ENCODE assay signal across 24 mouse cellular contexts in the genomic region with DNA sequence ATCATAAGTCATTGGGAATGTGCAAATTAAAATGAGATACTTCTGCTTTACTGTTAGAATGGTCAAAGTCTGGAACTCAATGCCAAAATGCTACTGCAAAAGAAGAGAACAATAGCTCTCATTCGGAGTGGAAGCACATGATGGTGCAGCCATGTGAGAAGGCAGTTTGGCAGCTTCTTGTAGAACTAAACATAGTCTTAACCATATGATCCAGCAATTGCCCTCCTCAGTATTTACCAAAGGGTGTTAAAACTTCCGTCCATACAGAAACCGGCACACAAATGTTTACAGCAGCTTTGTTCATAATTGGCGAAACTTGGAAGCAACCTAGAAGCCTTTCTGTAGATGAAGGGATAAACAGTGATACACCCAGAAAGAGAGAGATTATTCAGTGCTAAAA.
DNase-seq lines count a peak whose midpoint lies in the region; ATAC-seq and TF ChIP-seq lines count a peak whose summit lies in the region.
"Had no signal": no experiment of that assay in that cellular context is flagged by ENCODE, and none has a peak within 500 bp of the region (broad histone marks: within the 10 kb centered on the region; RNA-seq: fewer than 3 reads in every experiment).

No protein-coding gene starts in this region.

- no peaks in the 10 kb centered on the region for H3K9me3 ChIP-seq in forebrain, embryonic 16.5 days (ENCODE audit: control insufficient read depth, low read length)
- H3K9me3 ChIP-seq in forebrain, embryonic 10.5 days: no peaks in the 10 kb centered on the region
- no peaks in the 10 kb centered on the region for H3K9me3 ChIP-seq in lung, embryonic 14.5 days (ENCODE audit: low read depth, low read length)
- H3K9me3 ChIP-seq: embryonic facial prominence, embryonic 10.5 days; embryonic facial prominence, embryonic 13.5 days; G1E; hindbrain, embryonic 12.5 days; hindbrain, embryonic 15.5 days had no signal

- H3K27me3 ChIP-seq in forebrain, embryonic 16.5 days (replicated peaks; ENCODE audit: control insufficient read depth, insufficient read depth, low read length): no peaks in the 10 kb centered on the region
- no peaks in the 10 kb centered on the region for H3K27me3 ChIP-seq in forebrain, embryonic 10.5 days (ENCODE audit: poor library complexity, severe bottlenecking)
- no peaks in the 10 kb centered on the region for H3K27me3 ChIP-seq in lung, embryonic 14.5 days (ENCODE audit: insufficient read depth, low read length)
- H3K27me3 ChIP-seq: CH12.LX; hindbrain, embryonic 12.5 days; hindbrain, embryonic 15.5 days; Patski had no signal

- WGBS in forebrain, embryonic 16.5 days: 45% methylated on average over 4 of the region's 4 CpGs
- 90% methylated on average over 4 of the region's 4 CpGs for whole genome bisulfite sequencing in forebrain, embryonic 10.5 days
- 76% methylated on average over 4 of the region's 4 CpGs for WGBS in lung, embryonic 14.5 days

- no peak for DNase-seq in forebrain, embryonic 10.5 days (ENCODE audit: extremely low spot score, low spot score)
- peak; percentile 13 for DNase-seq in lung, embryonic 14.5 days
- DNase-seq in lung, postnatal 14 days: no peak
- peak; percentile 49 for DNase-seq in brain, embryonic 14.5 days (ENCODE audit: low read depth)
- no peak for DNase-seq in adrenal gland, postnatal 36 days
- DNase-seq: adrenal gland, postnatal 10 days; B cell, adult 2 months; cerebellum, adult 11-12 months; cerebellum, adult 8-10 months; cerebellum, postnatal 10 days; cerebellum, postnatal 36 days; embryo, embryonic 11 days; gastrocnemius, postnatal 25 days had no signal

- no peak for TF ChIP-seq POLR2A in brain, embryonic 14.5 days (IDR thresholded peaks at IDR 0.05; ENCODE audit: borderline replicate concordance, extremely low read depth, insufficient read depth, insufficient read length, poor library complexity, severe bottlenecking)

- H3K9ac ChIP-seq in forebrain, embryonic 16.5 days (replicated peaks; ENCODE audit: low read depth, low read length): no peak overlapping the region
- no peak overlapping the region for H3K9ac ChIP-seq in lung, embryonic 14.5 days
- H3K9ac ChIP-seq: embryonic facial prominence, embryonic 13.5 days; hindbrain, embryonic 12.5 days; hindbrain, embryonic 15.5 days had no signal

- no peaks in the 10 kb centered on the region for H3K36me3 ChIP-seq in forebrain, embryonic 16.5 days (ENCODE audit: control insufficient read depth, insufficient read depth)
- H3K36me3 ChIP-seq in forebrain, embryonic 10.5 days (replicated peaks): no peaks in the 10 kb centered on the region
- H3K36me3 ChIP-seq in lung, embryonic 14.5 days (ENCODE audit: insufficient read depth): no peaks in the 10 kb centered on the region
- H3K36me3 ChIP-seq: embryonic facial prominence, embryonic 10.5 days; embryonic facial prominence, embryonic 13.5 days; G1E; hindbrain, embryonic 12.5 days; hindbrain, embryonic 15.5 days had no signal

- no peak overlapping the region for H3K4me2 ChIP-seq in forebrain, embryonic 16.5 days (ENCODE audit: low read length)
- H3K4me2 ChIP-seq in lung, embryonic 14.5 days: no peak overlapping the region
- H3K4me2 ChIP-seq: embryonic facial prominence, embryonic 13.5 days; heart, embryonic 11.5 days; hindbrain, embryonic 12.5 days; hindbrain, embryonic 15.5 days had no signal

- H3K4me1 ChIP-seq in forebrain, embryonic 16.5 days (replicated peaks; ENCODE audit: control insufficient read depth, insufficient read depth, low read length): peaks cover 6% of the 10 kb centered on the region
- peaks cover 10% of the 10 kb centered on the region; the same call in 1 of the 2 replicates for H3K4me1 ChIP-seq in forebrain, embryonic 10.5 days
- H3K4me1 ChIP-seq in lung, embryonic 14.5 days (ENCODE audit: insufficient read depth): no peaks in the 10 kb centered on the region; the same call in 1 of the 2 replicates
- H3K4me1 ChIP-seq: hindbrain, embryonic 12.5 days had no signal

- peak; percentile 52 for ATAC-seq in forebrain, embryonic 16.5 days
- ATAC-seq in lung, embryonic 14.5 days (ENCODE audit: insufficient read depth): no peak
- ATAC-seq: intestine, postnatal 0 days; Patski had no signal

- TF ChIP-seq CTCF in lung, embryonic 14.5 days (IDR thresholded peaks at IDR 0.05; ENCODE audit: low read depth): no peak
- TF ChIP-seq CTCF in brain, embryonic 14.5 days (IDR thresholded peaks at IDR 0.05; ENCODE audit: borderline replicate concordance, extremely low read depth, insufficient read depth, insufficient read length): no peak

- no peak overlapping the region for H3K27ac ChIP-seq in forebrain, embryonic 16.5 days (ENCODE audit: low read length)
- H3K27ac ChIP-seq in forebrain, embryonic 10.5 days: no peak overlapping the region
- H3K27ac ChIP-seq in lung, embryonic 14.5 days (ENCODE audit: low read depth): no peak overlapping the region
- H3K27ac ChIP-seq: embryonic facial prominence, embryonic 10.5 days; embryonic facial prominence, embryonic 13.5 days; hindbrain, embryonic 12.5 days; hindbrain, embryonic 15.5 days had no signal

- no peak overlapping the region for H3K4me3 ChIP-seq in forebrain, embryonic 16.5 days (replicated peaks; ENCODE audit: low read length)
- H3K4me3 ChIP-seq in forebrain, embryonic 10.5 days: no peak overlapping the region
- H3K4me3 ChIP-seq in lung, embryonic 14.5 days (ENCODE audit: low read depth, low read length): no peak overlapping the region
- H3K4me3 ChIP-seq: embryonic facial prominence, embryonic 10.5 days; embryonic facial prominence, embryonic 13.5 days; erythroblast, embryonic 14.5 days; hindbrain, embryonic 12.5 days; hindbrain, embryonic 15.5 days had no signal

Comparison
In these comparisons a context has a peak if more than half of its experiments do, and no peak if none do; other contexts are left out.
1. DNase-seq: peak in lung, embryonic 14.5 days (single experiment) and brain, embryonic 14.5 days (single experiment); none in forebrain, embryonic 10.5 days (single experiment), lung, postnatal 14 days (single experiment) and adrenal gland, postnatal 36 days (0 of 2).